Mouse (Mus musculus): ENCODE results near the gene Ralgapa2.

DNA sequence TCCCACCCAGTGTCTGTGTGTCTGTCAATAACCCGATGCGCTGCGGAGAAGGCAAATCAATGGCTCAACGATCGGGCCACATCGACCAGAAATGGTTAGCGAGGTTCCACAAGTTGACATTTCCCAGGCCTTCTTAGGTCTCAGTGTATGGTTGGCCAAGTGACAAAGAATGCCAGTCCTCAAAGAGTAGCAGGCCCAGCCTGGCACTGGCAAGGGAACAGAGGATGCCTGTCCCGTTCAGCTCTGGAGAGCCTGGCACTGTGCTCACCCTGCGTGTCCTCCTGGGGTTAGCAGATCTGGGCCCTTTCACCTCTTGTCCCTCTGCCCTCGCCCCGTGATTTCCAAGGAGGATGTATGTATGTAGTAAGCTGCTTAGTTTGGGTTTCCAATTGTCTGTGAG, 316.0 kb downstream of the Ralgapa2 start:
- TF ChIP-seq POLR2A (IDR thresholded peaks at IDR 0.05; ENCODE audit: control insufficient read depth in 1 of 2, insufficient read depth in 1 of 2, low read depth in 1 of 2, low read length in 2 of 2, poor library complexity in 1 of 2) (no peak), MEF2A (IDR thresholded peaks at IDR 0.05; ENCODE audit: extremely low read depth, insufficient replicate concordance, low read depth, low read length, poor library complexity, severe bottlenecking) (no peak), NRF1 (IDR thresholded peaks at IDR 0.05; ENCODE audit: insufficient read depth, low read depth, low read length, poor library complexity, severe bottlenecking) (no peak), KAT2A (conservative IDR thresholded peaks at IDR 0.05; ENCODE audit: low read depth, low read length) (no peak), EP300 (IDR thresholded peaks at IDR 0.05; ENCODE audit: low read depth in 1 of 2, low read length in 2 of 2) (no peak), NELFE (IDR thresholded peaks at IDR 0.05; ENCODE audit: low read depth, low read length) (no peak)
